15 mouse cellular contexts compared by ENCODE assay signal in the genomic region with DNA sequence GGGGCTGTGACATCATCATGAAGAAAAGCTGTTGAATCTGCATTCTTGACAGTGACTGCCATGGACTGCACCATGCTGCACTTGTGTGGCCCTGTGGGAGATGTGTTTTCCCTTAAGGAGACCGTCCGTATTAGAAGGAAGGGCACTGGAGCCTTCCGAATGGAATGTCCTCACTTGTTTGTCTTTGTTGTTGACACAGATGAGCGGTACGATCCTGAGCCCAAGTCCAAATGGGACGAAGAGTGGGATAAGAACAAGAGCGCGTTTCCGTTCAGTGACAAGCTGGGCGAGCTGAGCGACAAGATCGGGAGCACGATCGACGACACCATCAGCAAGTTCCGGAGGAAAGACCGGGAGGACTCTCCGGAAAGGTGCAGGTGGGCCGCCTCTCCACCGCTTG.
"Had no signal": no experiment of that assay in that cellular context is flagged by ENCODE, and none has a peak within 500 bp of the region (broad histone marks: within the 10 kb centered on the region; RNA-seq: fewer than 3 reads in every experiment).

No protein-coding gene starts in this region.

- H3K4me3 ChIP-seq: liver, embryonic 13.5 days; liver, embryonic 15.5 days; midbrain, embryonic 12.5 days; neural tube, embryonic 12.5 days; stomach, embryonic 15.5 days had no signal

- H3K27ac ChIP-seq: liver, embryonic 13.5 days; midbrain, embryonic 12.5 days; neural tube, embryonic 12.5 days; stomach, embryonic 15.5 days; stomach, postnatal 0 days had no signal

- H3K9me3 ChIP-seq: liver, embryonic 13.5 days; liver, embryonic 15.5 days; megakaryocyte, embryonic 14.5 days; midbrain, embryonic 12.5 days; neural tube, embryonic 12.5 days; stomach, embryonic 15.5 days had no signal

- DNase-seq: liver, embryonic 13.5 days; lung, adult 18-20 months; lung, embryonic 14.5 days; lung, postnatal 10 days; lung, postnatal 4 days; midbrain, embryonic 14.5 days; right cerebral cortex, postnatal 14 days; thymus, adult 2 months; thymus, postnatal 25 days had no signal

- H3K4me1 ChIP-seq: neural tube, embryonic 12.5 days; stomach, embryonic 15.5 days had no signal

- H3K27me3 ChIP-seq: liver, embryonic 13.5 days; liver, embryonic 15.5 days; megakaryocyte, embryonic 14.5 days; midbrain, embryonic 12.5 days; neural tube, embryonic 12.5 days; stomach, embryonic 15.5 days had no signal
